In the genomic region with DNA sequence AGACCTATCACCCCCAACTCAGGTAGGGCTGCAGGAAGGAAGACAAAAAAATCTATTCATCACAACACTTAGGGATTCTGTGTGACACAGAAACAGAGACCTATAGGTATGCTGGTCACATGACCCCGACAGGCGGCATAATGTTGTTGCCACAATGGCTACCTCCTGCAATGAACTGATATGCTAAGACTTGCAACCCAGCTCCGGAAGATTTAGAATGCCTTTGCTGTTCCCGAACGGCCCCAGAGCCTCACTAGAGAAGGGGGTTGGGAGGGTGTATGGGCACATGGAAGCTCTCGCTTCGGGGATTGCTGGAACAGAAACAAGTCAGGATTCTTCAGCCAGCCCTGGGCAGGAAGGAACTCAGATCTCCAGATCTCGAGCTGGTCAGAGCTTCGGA, we compare ENCODE assay signal across 8 mouse cellular contexts. TPM values are rescaled to one million over a fixed set of nuclear protein-coding genes. Genes with fewer than 3 reads are reported as not detected.
DNase-seq lines count a peak whose midpoint lies in the region; ATAC-seq and TF ChIP-seq lines count a peak whose summit lies in the region.

No protein-coding gene starts in this region.

- H3K4me1 ChIP-seq in kidney, postnatal 0 days (replicated peaks; ENCODE audit: insufficient read depth, low read length) = peaks cover 12% of the 10 kb centered on the region; the same call in 1 of the 2 replicates
- H3K4me1 ChIP-seq in forebrain, embryonic 15.5 days = peaks cover 41% of the 10 kb centered on the region
- peaks cover 10% of the 10 kb centered on the region; the same call in 1 of the 2 replicates for H3K4me1 ChIP-seq in liver, embryonic 12.5 days
- H3K4me1 ChIP-seq in neural tube, embryonic 14.5 days (ENCODE audit: control insufficient read depth, insufficient read depth, low read length) = peaks cover 40% of the 10 kb centered on the region

- H3K4me2 ChIP-seq in kidney, postnatal 0 days (ENCODE audit: low read length) = peak overlapping the region; percentile 74
- peak overlapping the region; percentile 5; the same call in 1 of the 2 replicates for H3K4me2 ChIP-seq in forebrain, embryonic 15.5 days (replicated peaks)
- H3K4me2 ChIP-seq in liver, embryonic 12.5 days = peak overlapping the region; percentile 58
- H3K4me2 ChIP-seq in neural tube, embryonic 14.5 days (ENCODE audit: low read depth, low read length) = peak overlapping the region; percentile 23

- no peak for TF ChIP-seq CTCF in kidney, postnatal 0 days (IDR thresholded peaks at IDR 0.05; ENCODE audit: low read depth)

- no peaks in the 10 kb centered on the region for H3K36me3 ChIP-seq in kidney, postnatal 0 days (ENCODE audit: insufficient read depth, low read length)
- no peaks in the 10 kb centered on the region for H3K36me3 ChIP-seq in forebrain, embryonic 15.5 days
- H3K36me3 ChIP-seq in liver, embryonic 12.5 days = no peaks in the 10 kb centered on the region
- H3K36me3 ChIP-seq in neural tube, embryonic 14.5 days (ENCODE audit: control insufficient read depth, insufficient read depth, low read length) = no peaks in the 10 kb centered on the region

- H3K27ac ChIP-seq in kidney, postnatal 0 days = no peak overlapping the region; the same call in 1 of the 2 replicates
- peak overlapping the region; percentile 56 for H3K27ac ChIP-seq in forebrain, embryonic 15.5 days (replicated peaks)
- no peak overlapping the region for H3K27ac ChIP-seq in liver, embryonic 12.5 days
- H3K27ac ChIP-seq in neural tube, embryonic 14.5 days (ENCODE audit: low read depth, low read length) = peak overlapping the region; percentile 90

- WGBS in kidney, postnatal 0 days = 4% methylated on average over 9 of the region's 9 CpGs
- 4% methylated on average over 9 of the region's 9 CpGs for WGBS in forebrain, embryonic 15.5 days
- WGBS in liver, embryonic 12.5 days (ENCODE audit: insufficient replicate concordance) = 4% methylated on average over 9 of the region's 9 CpGs
- 2% methylated on average over 9 of the region's 9 CpGs for WGBS in neural tube, embryonic 14.5 days

- peak overlapping the region; percentile 38 for H3K4me3 ChIP-seq in kidney, postnatal 0 days (replicated peaks; ENCODE audit: low read depth, low read length)
- H3K4me3 ChIP-seq in forebrain, embryonic 15.5 days = no peak overlapping the region
- H3K4me3 ChIP-seq in liver, embryonic 12.5 days = peak overlapping the region; percentile 42
- H3K4me3 ChIP-seq in neural tube, embryonic 14.5 days (ENCODE audit: low read depth, low read length) = no peak overlapping the region

- ATAC-seq in kidney, postnatal 0 days (replicated peaks; ENCODE audit: low FRiP score, low read depth) = no peak
- peak; percentile 65 for ATAC-seq in activated CD4-positive, CD25-positive, alpha-beta regulatory T cell, adult 4 months
- ATAC-seq in forebrain, embryonic 15.5 days (replicated peaks) = no peak
- no peak for ATAC-seq in liver, embryonic 12.5 days
- ATAC-seq in neural tube, embryonic 14.5 days (ENCODE audit: low read depth) = no peak

- peak overlapping the region; percentile 31; the same call in 1 of the 2 replicates for H3K9ac ChIP-seq in kidney, postnatal 0 days (ENCODE audit: low read depth, low read length)
- no peak overlapping the region for H3K9ac ChIP-seq in forebrain, embryonic 15.5 days (replicated peaks)
- H3K9ac ChIP-seq in liver, embryonic 12.5 days = no peak overlapping the region
- 0 out of 2 replicates have a peak overlapping the region, but pooled peaks have one; percentile 7 for H3K9ac ChIP-seq in neural tube, embryonic 14.5 days (replicated peaks; ENCODE audit: low read depth, low read length)

- no peak for DNase-seq in kidney, postnatal 0 days (ENCODE audit: low spot score)
- DNase-seq in kidney, postnatal 25 days = no peak
- no peak for DNase-seq in cerebellum, adult 8-10 months
- no peak for DNase-seq in testis, postnatal 14 days (ENCODE audit: low spot score)

- H3K27me3 ChIP-seq in kidney, postnatal 0 days (ENCODE audit: insufficient read depth, low read length) = no peaks in the 10 kb centered on the region
- peaks cover 2% of the 10 kb centered on the region; the same call in 1 of the 2 replicates for H3K27me3 ChIP-seq in forebrain, embryonic 15.5 days
- peaks cover 90% of the 10 kb centered on the region for H3K27me3 ChIP-seq in liver, embryonic 12.5 days (replicated peaks)
- H3K27me3 ChIP-seq in neural tube, embryonic 14.5 days (ENCODE audit: control insufficient read depth, insufficient read depth, low read length) = peaks cover 6% of the 10 kb centered on the region; the same call in 1 of the 2 replicates

- no peaks in the 10 kb centered on the region for H3K9me3 ChIP-seq in kidney, postnatal 0 days (replicated peaks; ENCODE audit: low read length)
- H3K9me3 ChIP-seq in forebrain, embryonic 15.5 days = no peaks in the 10 kb centered on the region
- H3K9me3 ChIP-seq in liver, embryonic 12.5 days (replicated peaks) = no peaks in the 10 kb centered on the region
- no peaks in the 10 kb centered on the region for H3K9me3 ChIP-seq in neural tube, embryonic 14.5 days (ENCODE audit: control insufficient read depth, low read length)

RNA-seq across cellular contexts. Expression of gene Tnrc6c, which starts 55.5 kb away (rescaled TPM):
- 8.7 and 8.8 TPM in 2 replicates for polyA plus RNA-seq in kidney, postnatal 0 days (2015; fragmentation: Nextera tagmentation; extraction: Ambion mirVana)
- polyA plus RNA-seq in activated CD4-positive, CD25-positive, alpha-beta regulatory T cell, adult 4 months (2017; shearing (Covaris generic)) = 10 to 100 TPM; 14.3 to 16.8 TPM
- polyA plus RNA-seq in forebrain, embryonic 15.5 days (2015; fragmentation: Nextera tagmentation; extraction: Ambion mirVana) = 29.2 and 31.0 TPM in 2 replicates
- 4.7 and 4.8 TPM in 2 replicates for polyA plus RNA-seq in liver, embryonic 12.5 days (2016; fragmentation: Nextera tagmentation; extraction: Ambion mirVana)
- 30.6 and 32.5 TPM in 2 replicates for polyA plus RNA-seq in neural tube, embryonic 14.5 days (2014; fragmentation: Nextera tagmentation; extraction: Ambion mirVana)

Comparison
In these comparisons a context has a peak if more than half of its experiments do, and no peak if none do; other contexts are left out.
1. H3K27ac ChIP-seq: peak in forebrain, embryonic 15.5 days (single experiment) and neural tube, embryonic 14.5 days (single experiment); none in kidney, postnatal 0 days (single experiment) and liver, embryonic 12.5 days (single experiment).
2. H3K4me2 ChIP-seq: peak in every context shown above with its lines; median percentile 74 in kidney, postnatal 0 days; 58 in liver, embryonic 12.5 days; 23 in neural tube, embryonic 14.5 days; 5 in forebrain, embryonic 15.5 days.
3. H3K4me3 ChIP-seq: peak in kidney, postnatal 0 days (single experiment) and liver, embryonic 12.5 days (single experiment); none in forebrain, embryonic 15.5 days (single experiment) and neural tube, embryonic 14.5 days (single experiment).
4. H3K9ac ChIP-seq: peak in kidney, postnatal 0 days (single experiment) and neural tube, embryonic 14.5 days (single experiment); none in forebrain, embryonic 15.5 days (single experiment) and liver, embryonic 12.5 days (single experiment).